Mouse (Mus musculus) cortical plate, adult 2 months (tissue): Measurements from ENCODE around the gene Snx13.

Experiments
- CTCF ChIP-seq: fragments of 200-500 bp; IDR thresholded peaks from 2 replicates; pipeline ENCODE4 v1.5.1; 2011; ENCODE audit warnings: mild to moderate bottlenecking, control low read depth, low read length; ENCODE audit not compliant: insufficient read depth; ENCODE audit errors: extremely low read depth
- POLR2A ChIP-seq: fragments of 200-500 bp; IDR thresholded peaks from 2 replicates; pipeline ENCODE4 v1.6.1; 2011; ENCODE audit warnings: mild to moderate bottlenecking, low read length, control low read depth; ENCODE audit not compliant: insufficient read depth; ENCODE audit errors: extremely low read depth

GRCm38 (mm10) chr12:35041964-35042363, 5.0 kb upstream of the Snx13 start:
- TF ChIP-seq POLR2A (no peak), CTCF (no peak)
